Mouse (Mus musculus): ENCODE measurements around the gene P3h3.

GRCm38 (mm10) chr6:124831649-124832048 is 25.9 kb downstream of the P3h3 start:
- TF ChIP-seq POLR2A (IDR thresholded peaks at IDR 0.05; ENCODE audit: low read depth, low read length): no peak
- no peak for TF ChIP-seq CTCF (IDR thresholded peaks at IDR 0.05; ENCODE audit: extremely low read depth, insufficient read depth, insufficient read length, insufficient replicate concordance)
